Mouse (Mus musculus): ENCODE data around the gene Ddb2. TPM values are rescaled to one million over a fixed set of nuclear protein-coding genes. Genes with fewer than 3 reads are reported as not detected.
A peak's percentile ranks its signal among the peaks of the same experiment; 100 is the strongest.

The Ddb2 gene
- total RNA-seq, 2 experiments from 2014 or later, result 8.9 to 9.4 TPM

- no peak for DNase-seq (ENCODE audit: low spot score in 2 of 2)
Observed at GRCm38 (mm10) chr2:91190501-91190900, 46.3 kb downstream of the Ddb2 start.

DNA sequence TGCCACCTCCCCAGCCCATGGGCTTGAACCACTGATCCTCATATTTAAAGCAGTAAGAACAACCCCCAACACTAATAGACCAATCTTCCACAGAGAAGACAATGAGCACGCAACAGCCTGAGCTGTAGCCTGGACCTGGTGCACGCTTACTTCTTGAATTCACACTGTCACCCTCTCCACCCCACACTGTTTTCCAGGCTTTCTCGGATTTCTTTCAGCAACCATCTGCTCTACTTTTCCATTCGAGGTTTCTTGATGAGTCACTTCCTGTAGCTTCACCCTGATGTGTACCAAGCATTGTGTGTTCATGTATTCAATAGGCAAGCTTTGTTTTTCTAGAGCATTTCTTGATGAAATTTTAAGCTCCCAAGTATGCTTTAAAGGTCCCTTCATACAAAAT is 49.4 kb downstream of the Ddb2 start:
- no peak for DNase-seq (ENCODE audit: low spot score in 2 of 2)

DNA sequence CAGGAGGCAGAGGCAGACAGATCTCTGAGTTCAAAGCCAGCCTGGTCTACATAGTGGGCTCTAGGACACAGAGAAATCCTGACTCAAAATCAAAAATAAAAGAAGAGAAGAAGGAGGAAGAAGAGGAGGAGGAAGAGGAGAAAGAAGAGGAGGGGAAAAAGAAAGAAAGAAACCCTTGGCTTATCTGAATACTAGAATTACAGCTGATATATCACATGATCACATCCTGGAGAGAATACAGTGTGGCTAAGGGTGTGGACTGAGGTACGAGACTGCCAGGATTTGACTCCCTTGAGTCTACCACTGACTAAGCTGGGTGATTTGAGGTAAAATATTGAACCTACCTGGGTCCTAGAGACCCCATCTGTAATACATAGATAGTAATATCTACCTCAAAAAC is 50.6 kb downstream of the Ddb2 start:
- no peak for DNase-seq (ENCODE audit: low spot score in 2 of 2)

- no peak for DNase-seq (ENCODE audit: low spot score in 2 of 2)
Observed at GRCm38 (mm10) chr2:91183711-91184405, 52.9 kb downstream of the Ddb2 start, which contains the start of gene Madd. Madd (minus strand) TSS chr2:91183837.

DNA sequence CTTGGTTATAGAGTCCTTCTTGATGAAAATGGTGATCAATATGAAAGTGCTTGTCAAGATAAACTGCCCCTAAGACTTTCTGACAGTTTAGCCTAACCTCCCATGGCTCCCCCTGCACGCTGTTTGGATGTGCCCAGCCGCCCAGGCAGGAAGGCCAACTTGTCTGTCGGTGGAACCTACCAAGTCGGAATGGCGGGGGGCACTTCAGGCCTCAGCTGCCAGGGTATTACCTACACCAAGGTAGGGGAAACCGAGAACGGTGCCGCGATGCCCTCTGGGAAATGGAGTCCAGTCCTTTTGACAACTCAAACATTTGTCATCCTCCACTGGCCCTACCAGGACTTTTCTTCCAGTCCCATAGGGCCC is 53.7 kb downstream of the Ddb2 start:
- peak; percentile 94 to 96 for DNase-seq (ENCODE audit: low spot score in 2 of 2)

DNA sequence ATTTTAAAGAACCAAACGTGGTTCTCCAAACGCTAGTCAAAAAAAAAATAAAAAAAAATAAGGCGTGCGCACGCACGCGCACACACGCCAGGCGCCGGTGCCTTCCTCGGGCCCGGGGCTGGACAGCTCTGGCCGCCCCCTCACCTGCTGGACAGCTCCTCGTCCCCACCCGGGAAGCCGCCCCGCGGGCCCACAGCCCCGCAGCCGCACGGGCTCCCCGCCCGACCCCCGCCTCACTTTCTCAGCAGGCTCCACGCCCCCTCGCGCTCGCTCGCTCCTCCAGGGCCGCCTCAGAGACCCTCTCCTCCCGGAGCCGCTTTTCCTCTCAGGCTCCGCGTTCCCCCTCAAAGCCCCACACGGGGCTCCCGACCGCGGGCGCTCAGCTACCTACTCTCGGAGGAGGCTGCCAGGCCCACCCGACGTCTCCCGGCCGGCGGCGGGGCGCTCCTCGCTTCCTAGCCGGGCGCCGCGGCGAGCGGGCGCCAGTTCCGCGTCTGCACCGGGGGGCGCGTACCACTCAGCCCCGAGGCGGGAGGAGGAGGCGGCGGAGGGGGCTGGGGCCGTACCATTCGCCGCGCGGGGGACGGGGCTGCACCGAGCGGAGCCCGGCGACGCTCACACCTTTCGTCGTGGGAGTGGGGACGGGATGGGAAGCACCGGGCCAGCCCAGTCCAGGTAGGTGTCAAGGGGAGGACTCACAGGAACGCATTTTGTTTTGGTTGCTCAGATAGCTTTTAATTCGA is 54.2 kb downstream of the Ddb2 start:
- peak; percentile 83 to 91 for DNase-seq (ENCODE audit: low spot score in 2 of 2)

- DNase-seq (ENCODE audit: low spot score in 2 of 2), result no peak
Observed at GRCm38 (mm10) chr2:91182016-91182404, 54.8 kb downstream of the Ddb2 start.

DNA sequence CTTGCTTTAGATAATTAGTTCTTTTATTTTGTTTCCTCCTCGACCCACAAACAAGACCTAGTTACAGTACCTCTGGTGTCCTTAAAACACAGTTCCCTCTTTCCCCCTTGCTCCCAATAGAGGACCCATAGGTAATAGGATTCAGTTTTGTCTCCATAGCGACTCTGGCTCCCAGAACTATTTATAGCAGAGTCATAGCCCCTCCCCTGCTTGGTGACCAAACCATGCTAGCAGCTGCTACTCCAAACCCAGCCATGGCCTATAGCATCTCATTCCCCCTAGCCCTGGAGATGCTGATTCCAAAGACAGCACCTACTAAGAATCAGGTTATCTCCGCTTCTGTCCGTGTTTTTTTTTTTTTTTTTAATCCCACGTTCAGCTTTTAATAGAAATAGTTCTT is 56.1 kb downstream of the Ddb2 start:
- no peak for DNase-seq (ENCODE audit: low spot score in 2 of 2)

- no peak for DNase-seq (ENCODE audit: low spot score in 2 of 2)
Observed at GRCm38 (mm10) chr2:91179825-91180224, 57.0 kb downstream of the Ddb2 start.

GRCm38 (mm10) chr2:91176234-91176633 is 60.5 kb downstream of the Ddb2 start:
- no peak for DNase-seq (ENCODE audit: low spot score in 2 of 2)

DNA sequence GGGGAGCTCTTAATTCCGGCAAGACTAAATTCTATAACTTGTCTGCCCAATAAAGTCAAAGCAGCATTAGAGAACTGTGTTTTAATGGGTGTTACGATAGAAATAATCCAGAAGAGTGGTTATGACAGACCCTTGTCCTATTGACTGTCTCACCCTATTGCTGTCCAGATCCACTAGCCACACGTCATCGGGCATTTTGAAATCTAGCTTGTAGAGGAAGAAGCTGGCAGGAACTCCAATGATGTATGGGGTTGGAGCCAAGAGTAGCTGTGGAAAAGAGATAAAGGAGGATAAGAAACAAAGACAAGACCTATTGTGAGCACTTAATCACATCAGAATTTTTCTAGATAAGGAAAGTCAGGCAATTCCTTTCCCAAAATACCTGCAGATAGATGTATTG is 61.3 kb downstream of the Ddb2 start:
- DNase-seq (ENCODE audit: low spot score in 2 of 2), result no peak

DNA sequence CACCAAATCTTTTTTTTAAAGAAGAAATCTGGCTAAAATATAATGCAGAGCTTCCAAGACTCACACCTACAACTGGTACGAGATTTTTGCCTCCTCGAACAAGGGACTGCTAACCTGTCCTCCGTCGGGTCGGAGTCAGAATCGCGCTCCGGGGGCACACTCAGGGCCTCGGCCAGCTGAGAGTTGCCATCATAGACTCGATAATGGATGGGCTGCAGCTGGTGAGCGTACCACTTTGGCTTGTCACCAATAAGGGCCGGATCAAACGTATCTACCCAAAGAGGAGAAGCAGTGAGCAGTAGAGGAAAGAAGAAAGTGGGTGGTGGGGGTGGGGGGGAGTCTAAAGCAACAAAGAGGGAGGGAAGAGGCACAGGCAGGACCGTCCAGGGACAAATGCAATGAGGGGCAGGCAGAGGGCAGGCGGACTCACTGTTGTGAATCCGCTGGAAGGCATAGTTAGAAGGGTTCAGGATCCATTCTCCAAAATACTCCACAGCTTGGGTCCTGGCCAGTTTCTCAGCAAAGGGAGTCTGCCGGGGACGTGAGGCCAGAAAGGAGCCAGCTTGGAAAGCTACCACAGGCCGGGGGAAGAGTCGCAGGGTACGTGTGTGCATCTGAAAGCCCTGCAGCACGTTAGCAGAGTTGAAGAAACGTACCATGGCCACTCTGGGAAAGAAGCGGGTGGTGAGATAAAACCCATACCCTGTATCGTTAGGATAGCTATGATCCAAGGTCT is 67.0 kb downstream of the Ddb2 start:
- no peak for DNase-seq (ENCODE audit: low spot score in 2 of 2)

DNA sequence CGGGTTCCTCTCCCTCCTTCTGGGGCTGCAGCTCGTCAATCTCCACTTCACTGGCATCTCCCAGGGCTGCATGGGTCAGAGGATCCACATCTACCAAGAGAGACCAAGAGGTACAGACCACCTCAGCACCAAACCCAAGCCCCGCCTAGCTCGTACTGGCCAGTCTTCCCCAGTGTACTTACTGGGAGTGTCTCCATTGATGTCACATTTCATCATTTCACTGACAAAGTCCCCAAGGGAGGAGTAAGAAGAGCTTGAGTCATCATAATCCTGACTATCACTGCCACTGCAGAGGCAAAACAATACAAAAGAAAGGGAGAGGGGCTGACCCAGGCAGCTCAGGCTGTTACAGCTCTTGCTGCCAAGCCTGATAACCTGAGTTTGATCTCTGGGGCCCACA is 69.2 kb downstream of the Ddb2 start:
- DNase-seq (ENCODE audit: low spot score in 2 of 2), result no peak

- DNase-seq (ENCODE audit: low spot score in 2 of 2), result no peak
Observed at GRCm38 (mm10) chr2:91164991-91165390, 71.8 kb downstream of the Ddb2 start.

GRCm38 (mm10) chr2:91163532-91163931 is 73.2 kb downstream of the Ddb2 start:
- DNase-seq (ENCODE audit: low spot score in 2 of 2), result no peak

GRCm38 (mm10) chr2:91162952-91163351 is 73.8 kb downstream of the Ddb2 start:
- DNase-seq (ENCODE audit: low spot score in 2 of 2), result no peak

Other genes starting within 250 kb of the Ddb2 start
- under 1 TPM in 1 of 2 experiments, not detected in 1; 0.57 TPM for gene Rapsn, start 201.4 kb downstream of the Ddb2 start, total RNA-seq (2021)
- 100 to 1,000 TPM; 190 to 221 TPM for gene Psmc3, start 183.0 kb downstream of the Ddb2 start, total RNA-seq (2021)
- gene Slc39a13, start 166.6 kb downstream of the Ddb2 start, total RNA-seq (2021), result 10 to 100 TPM; 26.4 to 28.9 TPM
- gene Spi1, start 154.6 kb downstream of the Ddb2 start, total RNA-seq (2021), result 1 to 10 TPM; 4.5 to 6.0 TPM
- under 1 TPM; 0.38 to 0.55 TPM for gene Mybpc3, start 118.8 kb downstream of the Ddb2 start, total RNA-seq (2021)
- gene Madd, start 53.1 kb downstream of the Ddb2 start, total RNA-seq (2021), result 100 to 1,000 TPM; 170 to 180 TPM
- 1 to 10 TPM; 2.3 to 3.7 TPM for gene Nr1h3, start 34.1 kb downstream of the Ddb2 start, total RNA-seq (2021)
- 10 to 100 TPM; 47.3 to 55.0 TPM for gene Acp2, start 34.1 kb downstream of the Ddb2 start, total RNA-seq (2021)
- gene Pacsin3, start 19.0 kb upstream of the Ddb2 start, total RNA-seq (2021), result 10 to 100 TPM; 24.2 to 33.2 TPM
- 10 to 100 TPM; 56.3 to 62.4 TPM for gene Arfgap2, start 28.0 kb upstream of the Ddb2 start, total RNA-seq (2021)
- 10 to 100 TPM; 92.9 to 96.2 TPM for gene 1110051M20Rik, start 207.7 kb upstream of the Ddb2 start, total RNA-seq (2021)
- gene Lrp4, start 220.5 kb upstream of the Ddb2 start, total RNA-seq (2021), result 10 to 100 TPM; 36.2 to 40.1 TPM

Measured in layer of hippocampus, postnatal 10 days (tissue).